Mouse (Mus musculus) hindbrain, postnatal 0 days (tissue): ENCODE measurements at regions not wholly inside any gene's neighbourhood (a gene's known extent, or its start where the extent isn't known, plus 50 kb on each side); places are given as distances from the start of the nearest gene placed in this dataset.

Experiments used
- ATAC-seq: fragments of 200-750 bp; cut with Nextera tagmentation; 2 replicates; pipeline ENCODE4 v1.8.0; 2017; ENCODE audit warnings: mild to moderate bottlenecking, moderate TSS enrichment, moderate library complexity
- DNase-seq: peaks from one replicate; pipeline ENCODE4 v3.0.0-alpha.2; 2015; ENCODE audit warnings: low spot score
- H3K27ac ChIP-seq: fragments of 300-500 bp; sonication (generic); 2 replicates; pipeline ENCODE4 v1.5.1; 2014; ENCODE audit warnings: mild to moderate bottlenecking
- H3K27me3 ChIP-seq: fragments of 300-500 bp; sonication (generic); 2 replicates; pipeline ENCODE4 v1.6.1; 2014; ENCODE audit warnings: low read length, mixed read lengths; ENCODE audit not compliant: insufficient read depth
- H3K36me3 ChIP-seq: fragments of 300-500 bp; sonication (generic); 2 replicates; pipeline ENCODE4 v1.6.1; 2014; ENCODE audit warnings: low read length, mixed read lengths; ENCODE audit not compliant: insufficient read depth
- H3K4me1 ChIP-seq: fragments of 300-500 bp; sonication (generic); 2 replicates; pipeline ENCODE4 v1.6.1; 2014; ENCODE audit warnings: antibody characterized with exemption, low read length, mixed read lengths; ENCODE audit not compliant: insufficient read depth
- H3K4me2 ChIP-seq: fragments of 300-500 bp; sonication (generic); 2 replicates; pipeline ENCODE4 v1.6.1; 2014; ENCODE audit warnings: low read depth, mild to moderate bottlenecking, low read length, moderate library complexity, mixed read lengths
- H3K4me3 ChIP-seq: fragments of 300-500 bp; sonication (generic); 2 replicates; pipeline ENCODE4 v1.5.1; 2014; ENCODE audit warnings: low read length
- H3K9ac ChIP-seq: fragments of 300-500 bp; sonication (generic); replicated peaks from 2 replicates; pipeline ENCODE4 v1.6.1; 2014; ENCODE audit warnings: mild to moderate bottlenecking, low read length, moderate library complexity, mixed read lengths
- H3K9me3 ChIP-seq: fragments of 300-500 bp; sonication (generic); 2 replicates; pipeline ENCODE4 v1.6.1; 2016; ENCODE audit warnings: low read length, mixed read lengths
- CTCF ChIP-seq: IDR thresholded peaks from 2 replicates; pipeline ENCODE4 v1.5.1; 2016; ENCODE audit warnings: antibody characterized with exemption, control low read depth, low read depth
- WGBS: fragments of 180-500 bp; shearing (Covaris S2); extraction: QIAGEN DNeasy Blood & Tissue Kit; methylation state at CpG from one replicate; pipeline ENCODE4 v1.1.7; 2014; 5-methylcytosine and 5-hydroxymethylcytosine counted together

DNA sequence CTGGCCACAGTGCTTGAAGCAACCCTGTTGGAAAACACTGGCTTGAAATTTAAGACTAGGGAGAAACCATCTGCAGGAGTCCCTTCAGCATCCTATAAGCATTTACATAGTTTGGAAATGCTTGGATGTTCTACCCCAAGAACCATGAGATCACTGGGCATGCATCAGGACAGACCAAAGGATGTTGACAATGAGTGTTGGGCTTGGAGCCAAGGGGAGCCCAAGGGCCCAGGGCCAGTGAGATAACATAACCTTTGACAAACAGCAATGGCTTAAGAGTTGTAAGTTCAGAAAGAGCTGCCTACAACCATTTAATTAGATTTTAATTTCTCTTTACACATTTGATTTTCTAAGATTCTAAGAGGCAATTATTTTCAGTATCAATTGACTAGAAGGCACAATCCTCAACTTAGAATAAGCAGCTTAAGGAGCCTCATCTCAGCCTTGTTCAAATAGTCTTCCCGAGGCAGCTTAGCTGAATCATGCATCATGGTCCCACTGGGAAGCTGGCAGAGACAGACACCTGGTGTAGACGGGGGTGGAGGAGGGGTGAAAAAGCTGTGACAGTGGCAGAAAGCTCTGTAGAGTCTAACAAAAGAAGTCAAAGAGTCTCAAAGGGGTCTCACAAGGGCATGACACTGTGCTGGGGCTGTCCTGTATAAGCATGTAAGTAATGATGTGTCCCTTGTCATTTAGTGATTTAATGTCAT lies 462.1 kb downstream of the Fut8 start:
- TF ChIP-seq CTCF = no peak
- no peaks in the 10 kb centered on the region for H3K27me3 ChIP-seq
- peak; percentile 56 for DNase-seq
- H3K9ac ChIP-seq = no peak overlapping the region
- H3K36me3 ChIP-seq = no peaks in the 10 kb centered on the region
- ATAC-seq = no peak
- H3K4me1 ChIP-seq = no peaks in the 10 kb centered on the region
- H3K4me3 ChIP-seq = no peak overlapping the region
- H3K27ac ChIP-seq = no peak overlapping the region
- H3K9me3 ChIP-seq = no peaks in the 10 kb centered on the region
- 23% methylated on average over 2 of the region's 2 CpGs for WGBS
- H3K4me2 ChIP-seq = no peak overlapping the region

DNA sequence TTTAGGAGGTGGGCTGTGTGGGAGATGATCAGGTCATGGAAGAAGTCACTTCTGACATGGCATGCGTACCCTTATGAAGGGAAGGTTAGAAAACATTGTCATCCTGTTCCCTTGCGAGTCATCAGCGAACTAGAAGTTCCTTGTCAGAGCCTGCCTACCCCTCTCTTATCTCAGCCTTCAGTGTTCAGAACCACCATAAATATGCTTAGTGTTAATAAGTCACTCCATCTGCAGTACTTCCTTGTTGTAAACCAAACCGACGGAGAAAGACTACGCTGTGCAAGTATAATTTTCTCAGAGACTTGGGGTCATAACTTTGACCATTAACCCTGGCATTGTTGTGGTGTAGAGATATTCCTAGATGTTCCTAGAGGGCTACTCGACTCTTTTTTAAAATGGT lies 477.6 kb downstream of the Fut8 start:
- DNase-seq (no peak), ATAC-seq (no peak)
- H3K27ac ChIP-seq = no peak overlapping the region
- H3K4me1 ChIP-seq = 0 out of 2 replicates have a peak, but pooled peaks cover 4% of the 10 kb centered on the region
- H3K4me3 ChIP-seq = no peak overlapping the region
- H3K4me2 ChIP-seq = no peak overlapping the region
- 77% methylated on average over 7 of the region's 7 CpGs for WGBS
- no peaks in the 10 kb centered on the region for H3K27me3 ChIP-seq
- no peak for TF ChIP-seq CTCF
- no peaks in the 10 kb centered on the region for H3K9me3 ChIP-seq
- H3K36me3 ChIP-seq = no peaks in the 10 kb centered on the region
- no peak overlapping the region for H3K9ac ChIP-seq

DNA sequence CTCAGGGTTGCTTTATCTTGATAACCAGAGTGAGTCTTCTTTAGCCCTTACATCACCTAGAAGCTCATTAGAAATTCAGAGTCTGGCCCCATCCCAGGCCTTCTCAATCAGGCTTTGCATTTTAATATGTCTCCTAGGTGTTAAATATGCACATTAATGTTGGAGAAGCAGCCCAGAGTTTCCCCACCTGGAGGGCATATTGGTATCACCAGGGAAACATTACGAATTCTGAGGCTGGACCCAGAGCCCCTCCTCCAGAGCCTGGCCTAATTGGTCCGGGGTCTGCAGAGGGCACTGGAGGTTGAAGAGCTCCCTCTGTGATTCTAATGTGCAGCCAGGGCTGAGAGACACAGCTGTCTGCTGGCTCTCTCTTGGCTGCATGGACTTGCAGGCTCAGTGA lies 478.1 kb downstream of the Fut8 start:
- Histone ChIP-seq H3K4me3 (no peak overlapping the region), H3K36me3 (no peaks in the 10 kb centered on the region), H3K27me3 (no peaks in the 10 kb centered on the region), H3K9me3 (no peaks in the 10 kb centered on the region), H3K4me1 (0 out of 2 replicates have a peak, but pooled peaks cover 4% of the 10 kb centered on the region), H3K4me2 (no peak overlapping the region), H3K27ac (no peak overlapping the region), H3K9ac (no peak overlapping the region)
- 7% methylated on average over 2 of the region's 2 CpGs for WGBS
- TF ChIP-seq CTCF = no peak
- ATAC-seq = peak; percentile 86
- DNase-seq = peak; percentile 63

DNA sequence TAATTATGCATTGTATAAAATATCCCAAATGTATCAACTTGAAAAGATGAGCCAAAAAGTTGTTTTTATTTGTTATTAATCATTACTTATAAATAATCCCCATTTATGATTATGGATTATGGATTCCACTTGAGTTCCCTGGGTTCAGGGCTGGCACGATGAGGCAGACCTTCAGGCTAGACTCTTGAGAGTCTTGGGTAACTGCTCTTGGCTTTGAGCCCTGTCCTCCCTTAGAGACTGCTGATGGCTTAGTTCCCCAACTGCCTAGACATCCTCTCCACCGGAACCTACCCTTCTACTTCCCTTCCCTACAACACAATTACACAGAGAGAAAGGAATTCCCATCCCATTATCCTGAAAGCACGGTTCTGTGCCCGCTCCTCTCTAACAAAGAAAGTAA lies 466.3 kb upstream of the Gm6657 start:
- no peaks in the 10 kb centered on the region for H3K4me1 ChIP-seq
- H3K9ac ChIP-seq = no peak overlapping the region
- no peak for DNase-seq
- H3K4me2 ChIP-seq = no peak overlapping the region
- H3K4me3 ChIP-seq = no peak overlapping the region
- H3K27me3 ChIP-seq = no peaks in the 10 kb centered on the region
- no peak for TF ChIP-seq CTCF
- no peaks in the 10 kb centered on the region for H3K36me3 ChIP-seq
- no peaks in the 10 kb centered on the region for H3K9me3 ChIP-seq
- no peak for ATAC-seq
- 37% methylated on average over 4 of the region's 4 CpGs for WGBS
- H3K27ac ChIP-seq = no peak overlapping the region

DNA sequence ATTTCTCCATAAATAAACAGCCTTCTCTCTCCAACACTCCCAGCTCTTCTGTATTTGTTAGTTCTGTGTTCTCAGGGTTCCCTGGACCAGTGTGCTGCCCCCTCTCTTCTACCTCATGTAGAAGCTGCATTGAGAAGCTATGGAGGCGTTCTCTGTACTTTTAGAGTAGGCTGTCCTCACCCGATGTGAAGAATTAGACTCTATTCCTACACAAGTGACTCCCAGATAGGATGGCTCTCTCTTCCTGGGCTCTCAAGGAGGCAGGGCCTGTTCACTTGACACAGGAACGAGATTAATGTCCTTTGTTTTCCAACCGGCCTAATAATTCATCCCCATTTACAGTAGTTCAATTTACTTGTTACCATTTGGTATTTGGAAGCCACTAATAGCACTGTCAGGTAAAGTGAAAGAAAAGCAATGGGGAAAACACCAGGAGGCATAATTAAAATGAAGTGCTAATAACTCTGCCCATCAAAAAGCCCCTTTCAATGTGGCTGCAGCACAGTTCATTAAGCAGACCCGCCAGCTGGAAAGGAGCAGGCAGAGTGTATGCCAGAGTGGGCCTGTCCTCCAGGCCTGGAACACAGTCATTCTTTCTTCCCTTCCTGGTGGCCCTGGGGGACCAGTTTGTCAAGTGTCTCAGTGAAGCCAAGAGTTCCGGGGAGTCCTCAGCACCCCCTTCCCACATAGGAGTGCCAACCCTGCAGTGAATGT lies 454.8 kb upstream of the Gm6657 start:
- DNase-seq = peak; percentile 80
- Histone ChIP-seq H3K9me3 (no peaks in the 10 kb centered on the region), H3K9ac (no peak overlapping the region), H3K4me3 (no peak overlapping the region), H3K4me2 (no peak overlapping the region), H3K36me3 (no peaks in the 10 kb centered on the region), H3K27me3 (no peaks in the 10 kb centered on the region), H3K27ac (peak overlapping the region; percentile 70), H3K4me1 (peaks cover 11% of the 10 kb centered on the region; the same call in 1 of the 2 replicates)
- 40% methylated on average over 6 of the region's 6 CpGs for WGBS
- peak; percentile 92 for ATAC-seq
- TF ChIP-seq CTCF = peak; percentile 14

DNA sequence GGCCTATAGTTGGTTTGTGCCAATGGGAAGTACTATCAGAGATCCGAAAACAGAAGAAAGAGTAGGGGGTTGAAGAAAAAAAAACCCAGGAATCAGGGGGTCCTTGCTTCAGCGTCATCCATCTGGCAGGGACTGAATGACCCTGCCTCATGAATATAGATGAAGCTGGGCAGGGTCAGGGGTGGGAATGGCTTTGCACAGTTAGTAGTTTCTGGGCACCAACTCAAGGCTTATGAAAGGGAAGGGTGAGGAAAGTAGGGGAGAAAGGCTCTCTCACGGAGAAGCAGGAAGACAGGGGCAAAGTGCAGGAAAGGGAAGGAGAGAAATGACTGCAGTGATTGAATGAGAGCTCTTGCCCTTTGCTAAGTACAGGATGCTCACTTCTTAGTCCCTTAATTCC lies 451.3 kb upstream of the Gm6657 start:
- peak; percentile 45; the same call in 1 of the 2 replicates for ATAC-seq

DNA sequence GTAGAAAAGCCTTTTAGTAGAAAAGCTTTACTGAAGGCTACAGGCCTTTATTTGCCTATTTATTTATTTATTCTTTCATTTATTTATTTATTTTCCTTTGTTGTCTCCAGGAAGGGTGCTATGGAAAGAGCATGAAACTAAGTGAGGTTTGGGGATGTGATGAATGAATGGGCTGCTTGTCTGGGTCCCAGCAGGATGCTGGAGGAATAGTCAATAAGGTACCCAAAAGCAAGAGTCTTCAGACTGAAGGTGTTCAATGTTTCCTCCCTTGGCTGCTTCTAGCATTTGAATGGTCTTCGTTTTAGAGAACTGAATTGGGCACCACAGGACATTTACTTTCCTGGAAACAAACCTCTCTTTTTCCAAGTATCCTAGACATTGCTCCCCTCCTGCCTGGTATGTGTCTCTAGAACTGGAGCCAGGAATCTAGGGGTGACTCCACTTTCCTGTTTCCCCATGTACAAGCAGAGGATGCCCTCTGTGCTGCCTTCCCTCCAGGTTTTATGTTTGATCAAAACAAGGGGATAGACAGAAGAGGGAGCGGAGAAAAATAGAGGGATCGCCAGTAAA lies 444.5 kb upstream of the Gm6657 start:
- H3K27me3 ChIP-seq = no peaks in the 10 kb centered on the region
- no peak overlapping the region for H3K4me3 ChIP-seq
- H3K9me3 ChIP-seq = no peaks in the 10 kb centered on the region
- H3K36me3 ChIP-seq = no peaks in the 10 kb centered on the region
- ATAC-seq (peak; percentile 81; the same call in 1 of the 2 replicates), DNase-seq (peak; percentile 55)
- H3K27ac ChIP-seq = no peak overlapping the region
- no peak overlapping the region for H3K4me2 ChIP-seq
- TF ChIP-seq CTCF = no peak
- H3K4me1 ChIP-seq = no peaks in the 10 kb centered on the region
- 63% methylated on average over 3 of the region's 3 CpGs for WGBS
- no peak overlapping the region for H3K9ac ChIP-seq

More for the DNA sequence above, 451.3 kb upstream of the Gm6657 start:
- WGBS = 25% methylated on average over 3 of the region's 3 CpGs
- TF ChIP-seq CTCF = no peak
- Histone ChIP-seq H3K9ac (no peak overlapping the region), H3K27ac (no peak overlapping the region; the same call in 1 of the 2 replicates), H3K4me1 (peaks cover 11% of the 10 kb centered on the region; the same call in 1 of the 2 replicates), H3K36me3 (no peaks in the 10 kb centered on the region), H3K9me3 (no peaks in the 10 kb centered on the region), H3K27me3 (no peaks in the 10 kb centered on the region), H3K4me3 (no peak overlapping the region), H3K4me2 (no peak overlapping the region)
- DNase-seq = peak; percentile 66
